Mouse (Mus musculus): ENCODE data around the gene Hnrnpa0.

- TF ChIP-seq CTCF (IDR thresholded peaks at IDR 0.05 in 2 of 3, conservative IDR thresholded peaks at IDR 0.05 in 1 of 3; ENCODE audit: control insufficient read depth in 1 of 3, insufficient read depth in 1 of 3, low read depth in 2 of 3, low read length in 3 of 3, poor library complexity in 1 of 3, severe bottlenecking in 1 of 3) (no peak), TAL1 (IDR thresholded peaks at IDR 0.05; ENCODE audit: low read length) (no peak)
Measured at GRCm38 (mm10) chr13:58150442-58150841, 22.1 kb upstream of the Hnrnpa0 start.

Data from MEL (cell line).